Mouse (Mus musculus) frontal cortex, postnatal 25 days (tissue): ENCODE results near the gene Sarm1.

Experiments
- DNase-seq, 2 experiments: peaks; one replicate each; pipeline ENCODE4 v3.0.0; 2022; ENCODE audit warnings: low spot score in 2 of 2

Sarm1 gene

DNA sequence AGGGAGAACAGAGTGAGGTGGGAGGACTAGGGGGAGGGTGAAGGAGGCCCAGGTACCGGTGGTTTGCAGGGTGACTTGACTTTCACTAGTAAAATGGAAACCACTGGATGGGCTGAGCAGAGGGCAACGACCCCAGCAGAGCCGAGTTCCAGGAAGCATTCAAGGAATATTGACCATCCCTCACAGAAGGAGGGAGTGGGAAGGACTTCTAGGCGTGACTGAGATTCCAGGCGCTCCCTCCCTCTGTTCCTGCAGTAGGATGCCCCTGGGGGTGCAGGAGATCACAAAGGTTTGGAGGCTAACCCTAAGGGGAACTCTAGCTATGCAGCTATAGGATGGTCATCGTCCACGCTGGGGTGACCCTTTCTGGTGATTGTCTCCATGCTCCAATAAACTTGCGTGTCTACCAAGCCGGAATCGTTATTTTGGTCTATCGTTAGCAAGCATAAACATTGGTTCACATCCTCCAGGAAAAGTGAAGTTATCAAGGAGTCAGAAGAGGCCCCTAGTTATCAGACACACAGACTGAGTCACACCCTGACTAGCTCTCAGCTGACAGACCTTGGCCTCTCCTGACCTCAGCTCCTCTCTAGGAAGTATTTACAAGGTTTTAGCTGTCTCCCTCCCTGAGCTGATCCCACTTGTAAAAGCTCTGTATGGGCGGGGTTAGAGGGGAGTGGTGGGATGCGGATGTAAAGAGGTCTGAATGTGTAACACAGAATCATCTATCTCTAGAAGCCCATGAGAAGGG, 34.1 kb downstream of the Sarm1 start:
- DNase-seq: no peak

DNA sequence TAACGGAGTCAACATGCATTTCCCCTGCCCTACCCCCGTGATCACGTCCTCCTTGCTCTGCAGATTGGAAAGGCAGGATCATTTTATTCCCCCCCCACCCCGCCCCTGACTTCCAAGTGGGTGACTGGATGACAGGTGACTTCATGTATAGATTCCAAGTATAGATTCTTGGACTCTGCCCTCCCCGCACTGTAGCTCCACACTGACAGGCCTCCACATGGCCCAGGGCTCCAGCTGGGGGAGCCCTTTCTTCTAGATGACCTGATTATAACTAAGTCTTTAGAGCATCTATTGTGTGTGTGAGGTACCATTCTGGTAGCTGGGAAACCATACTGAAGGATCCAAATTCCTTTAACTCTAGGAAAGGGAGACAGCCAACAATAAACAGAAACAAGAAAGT, 34.9 kb downstream of the Sarm1 start:
- no peak for DNase-seq

DNA sequence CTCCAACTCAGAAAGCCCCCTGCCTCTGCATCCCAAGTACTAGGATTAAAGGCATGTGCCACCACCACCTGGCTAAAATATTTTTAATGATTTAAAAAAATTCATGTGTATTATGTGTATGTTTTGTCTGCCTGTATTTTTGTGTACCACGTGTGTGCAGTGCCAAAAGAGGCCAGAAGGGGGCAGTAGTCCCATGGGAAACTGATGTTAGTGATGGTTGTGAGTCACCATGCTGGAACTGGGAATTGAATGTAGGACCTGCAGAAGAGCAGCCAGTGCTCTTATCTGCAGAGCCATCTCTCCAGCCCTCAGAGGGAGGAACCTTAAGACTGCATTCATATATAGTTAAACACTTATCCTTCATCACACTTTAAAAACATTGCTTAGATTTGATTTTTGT, 35.7 kb downstream of the Sarm1 start:
- no peak for DNase-seq

DNA sequence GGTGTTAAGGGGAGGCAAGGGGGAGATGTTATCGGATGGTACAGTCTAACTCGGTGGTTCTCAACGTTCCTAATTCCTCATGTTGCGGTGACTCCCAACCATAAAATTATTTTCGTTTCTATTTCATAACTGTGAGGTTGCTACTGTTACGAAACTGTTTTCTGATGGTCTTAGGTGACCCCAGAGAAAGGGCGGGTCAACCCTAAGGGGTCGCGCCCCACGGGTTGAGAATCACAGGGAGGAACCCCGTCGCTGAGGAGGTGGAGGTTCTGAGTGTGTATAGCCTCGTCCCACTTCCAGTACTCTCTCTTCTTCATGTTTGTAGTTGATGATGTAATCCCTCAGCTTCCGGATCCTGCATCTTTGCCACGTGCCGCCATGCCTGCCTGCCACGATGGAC, 38.8 kb downstream of the Sarm1 start:
- no peak for DNase-seq

GRCm38 (mm10) chr11:78455308-78455707, 42.2 kb downstream of the Sarm1 start:
- peak in 1 of 2 experiments; percentile 21 for DNase-seq

DNA sequence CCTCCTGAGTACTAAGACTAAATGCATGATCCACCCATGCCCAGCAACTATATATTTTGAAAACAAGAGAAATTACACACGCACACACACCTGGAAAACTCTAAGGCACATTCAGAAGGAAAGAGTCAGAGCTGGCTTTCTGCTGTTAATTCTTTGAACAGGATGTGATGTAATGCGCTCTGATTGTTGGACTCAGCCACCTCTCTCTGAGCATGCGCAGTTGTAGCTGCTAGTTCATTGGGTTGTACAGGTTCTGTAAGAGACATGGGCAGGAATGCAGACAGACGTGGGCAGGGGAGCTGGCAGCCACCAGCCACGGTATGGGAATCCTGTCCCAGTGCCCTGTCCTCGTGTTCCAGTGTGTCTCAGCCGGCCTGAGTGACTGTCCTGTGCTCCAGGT, 43.3 kb downstream of the Sarm1 start:
- DNase-seq: no peak

DNA sequence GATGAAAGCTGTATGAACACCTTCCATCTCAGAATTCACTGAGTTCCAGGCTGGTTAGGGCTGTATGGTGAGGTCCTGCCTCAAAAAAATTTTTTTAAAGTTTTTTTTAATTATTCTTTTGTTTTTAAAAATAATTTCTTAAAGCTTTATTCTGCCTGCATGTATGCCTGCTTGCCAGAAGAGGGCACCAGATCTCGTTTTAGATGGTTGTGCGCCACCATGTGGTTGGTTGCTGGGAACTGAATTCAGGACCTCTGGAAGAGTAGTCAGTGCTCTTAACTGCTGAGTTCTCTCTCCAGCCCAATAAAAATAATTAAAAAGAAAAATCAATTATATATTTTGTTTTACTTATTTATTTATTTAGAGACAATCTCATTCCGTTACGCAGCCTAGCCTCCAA, 43.9 kb downstream of the Sarm1 start:
- DNase-seq: peak; percentile 28 to 36

DNA sequence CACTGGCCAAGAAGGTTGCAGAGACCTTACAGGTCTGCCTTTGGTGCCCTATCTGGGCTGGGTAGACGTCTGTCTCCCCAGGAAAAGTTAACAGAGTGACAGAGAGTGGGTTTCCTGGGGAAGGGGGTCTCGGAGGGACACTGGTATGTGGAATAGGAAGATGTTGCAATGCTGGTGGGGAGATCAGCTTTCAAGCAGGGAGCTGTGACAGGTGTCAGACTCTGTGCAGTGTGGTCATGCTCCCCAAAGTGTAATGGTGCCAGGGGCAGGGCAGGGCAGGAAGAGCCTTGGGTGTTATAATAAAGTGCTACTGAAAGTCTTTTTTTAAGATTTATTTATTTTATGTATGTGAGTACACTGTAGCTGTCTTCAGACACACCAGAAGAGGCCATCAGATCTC, 47.2 kb downstream of the Sarm1 start:
- DNase-seq: no peak

DNA sequence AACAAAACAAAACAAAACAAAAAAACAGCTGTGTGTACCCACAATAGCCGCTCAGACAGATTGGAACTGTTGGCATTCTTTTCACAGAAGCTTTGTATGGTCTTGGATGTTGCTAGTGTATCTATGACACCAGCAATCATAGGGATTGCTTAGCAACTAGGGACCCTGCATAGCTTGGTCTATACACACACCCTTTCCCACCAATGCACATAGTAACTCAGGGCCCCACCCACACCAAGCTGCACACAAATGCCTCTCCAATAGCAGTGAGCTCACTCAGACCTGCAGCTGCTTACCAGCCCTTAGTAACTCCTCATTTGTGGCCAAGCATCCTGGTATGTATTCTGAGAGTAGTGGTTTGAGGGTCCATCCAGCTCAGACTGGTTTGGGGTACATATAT, 49.3 kb downstream of the Sarm1 start:
- DNase-seq: no peak

- no peak for DNase-seq
Observed at GRCm38 (mm10) chr11:78447168-78447567, 50.4 kb downstream of the Sarm1 start.

GRCm38 (mm10) chr11:78443115-78443514, 54.4 kb downstream of the Sarm1 start:
- no peak for DNase-seq

- DNase-seq: no peak
Observed at GRCm38 (mm10) chr11:78438399-78438930, 59.1 kb downstream of the Sarm1 start.

DNA sequence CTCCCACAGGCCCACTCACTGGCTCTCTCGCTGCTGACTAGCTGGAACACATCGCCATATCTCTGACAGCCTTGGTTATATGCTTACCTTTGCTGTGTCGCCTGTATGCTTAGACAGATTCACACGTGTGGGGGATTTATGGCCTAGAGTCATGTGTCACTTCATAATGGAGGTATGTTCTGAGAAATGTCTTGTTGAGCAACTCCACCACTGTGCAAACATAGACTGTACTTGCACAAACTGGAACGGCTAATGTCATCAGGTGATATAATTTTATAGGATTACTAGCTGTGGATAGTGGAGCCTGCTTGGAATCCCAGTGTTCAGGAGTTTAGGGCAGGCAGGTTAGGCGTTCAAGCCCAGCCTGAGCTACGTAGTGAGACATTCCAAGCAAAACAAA, 60.4 kb downstream of the Sarm1 start:
- no peak for DNase-seq

- DNase-seq: no peak
Observed at GRCm38 (mm10) chr11:78435776-78436349, 61.7 kb downstream of the Sarm1 start.

DNA sequence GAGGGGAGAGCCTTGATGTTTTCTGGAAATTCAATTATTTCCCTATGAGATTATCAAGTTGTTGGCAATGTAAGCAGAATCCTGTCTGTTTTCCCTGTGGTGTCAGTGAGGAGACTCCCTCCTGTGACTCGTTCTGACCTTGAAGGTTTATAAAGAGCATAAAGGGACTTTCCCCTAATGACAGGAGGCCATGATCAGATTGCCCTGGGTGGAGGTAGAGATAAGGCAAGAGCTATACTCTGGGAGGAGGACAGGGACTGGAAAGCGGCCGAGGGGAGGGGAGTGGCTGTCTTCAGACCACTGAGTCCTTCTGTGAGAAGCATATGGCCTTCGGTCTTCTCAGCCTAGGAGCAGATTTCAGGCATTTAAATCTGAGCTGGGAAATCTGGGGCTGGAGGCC, 63.5 kb downstream of the Sarm1 start:
- DNase-seq: no peak

DNA sequence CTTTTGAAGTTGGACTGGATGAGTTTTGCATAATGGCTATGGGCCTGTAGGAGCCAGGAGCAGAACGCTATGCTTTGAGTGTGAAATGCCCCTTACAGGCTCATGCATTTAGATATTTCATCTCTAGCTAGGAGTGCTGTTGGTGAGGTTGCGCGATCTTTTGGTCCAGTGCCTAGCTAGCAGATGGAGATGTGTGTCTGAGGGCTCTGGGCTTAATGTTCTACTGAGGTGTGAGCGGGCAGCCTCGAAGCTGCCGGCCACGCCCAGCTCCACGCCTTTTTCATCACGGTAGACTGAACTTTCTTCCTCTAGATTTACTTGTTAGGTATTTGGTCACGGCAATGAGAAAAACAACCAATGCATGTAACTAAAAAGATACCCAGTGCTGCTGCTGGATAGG, 66.4 kb downstream of the Sarm1 start:
- DNase-seq: no peak

- DNase-seq: no peak
Observed at GRCm38 (mm10) chr11:78430195-78430878, 67.2 kb downstream of the Sarm1 start.

DNA sequence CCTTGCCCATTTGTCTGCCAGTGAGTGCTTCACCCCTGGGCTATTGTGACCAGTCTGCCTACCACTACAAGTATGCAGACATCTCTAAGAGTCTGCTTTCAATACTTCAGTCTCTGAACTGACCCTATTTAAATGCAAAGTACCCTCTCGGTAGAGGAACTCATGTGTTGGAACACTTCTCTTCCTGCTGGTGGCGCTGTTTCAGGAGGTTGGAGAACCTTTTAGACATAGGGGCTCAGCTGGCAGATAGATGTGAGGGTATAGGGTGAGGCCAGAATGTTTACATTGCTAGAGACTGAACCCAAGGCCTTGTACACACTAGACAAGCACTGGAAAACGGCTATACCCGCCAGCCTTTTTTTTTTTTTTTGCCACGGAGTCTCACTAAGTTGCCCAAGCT, 69.2 kb downstream of the Sarm1 start:
- DNase-seq: no peak

GRCm38 (mm10) chr11:78427655-78428054, 69.9 kb downstream of the Sarm1 start:
- no peak for DNase-seq

DNA sequence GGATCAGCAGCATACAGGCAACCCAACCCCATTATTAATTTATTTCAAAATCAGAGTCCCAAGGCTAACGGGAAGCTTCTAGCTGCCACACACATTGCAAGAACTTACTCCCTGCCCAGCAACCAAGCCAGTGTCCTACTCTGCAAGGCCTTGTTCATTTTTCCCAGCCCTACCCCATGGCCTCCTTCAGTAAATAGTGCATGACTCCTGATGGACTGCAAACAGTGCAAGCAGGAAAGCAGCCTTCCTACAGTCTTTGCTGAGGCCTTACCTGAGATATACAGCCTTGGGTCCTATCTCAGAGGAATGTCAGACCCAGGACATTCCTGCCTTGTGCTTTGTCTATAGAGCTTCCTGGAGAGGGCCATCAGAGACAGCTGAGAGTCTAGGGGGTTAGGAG, 72.0 kb downstream of the Sarm1 start:
- DNase-seq: no peak

DNA sequence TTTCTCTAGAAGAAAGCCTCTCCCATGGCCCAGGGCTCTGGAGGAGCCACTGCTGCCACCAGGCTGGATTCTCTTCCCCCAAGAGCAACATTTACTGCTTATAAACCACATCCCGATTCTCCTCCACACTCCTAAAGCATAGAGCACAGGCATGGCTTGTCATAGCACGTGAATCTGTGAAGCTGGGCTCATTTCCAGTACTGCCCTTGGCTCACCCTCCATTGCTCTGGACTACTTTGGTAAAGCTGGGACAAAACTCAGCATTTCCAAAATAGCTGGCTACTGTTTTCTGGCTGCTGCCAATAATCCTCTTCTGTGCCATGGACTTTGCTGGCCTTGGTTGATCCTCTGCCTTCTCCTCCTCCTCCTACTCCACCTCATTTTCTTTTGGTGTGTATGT, 73.2 kb downstream of the Sarm1 start:
- DNase-seq: peak in 1 of 2 experiments; percentile 10
